Mouse (Mus musculus) common myeloid progenitor, adult 5-6 weeks (primary cell): ENCODE data around the gene Prkg1. TPM values are rescaled to one million over a fixed set of nuclear protein-coding genes. Genes with fewer than 3 reads are reported as not detected.
A peak's percentile ranks its signal among the peaks of the same experiment; 100 is the strongest.

Experiments
- ATAC-seq: replicated peaks from 2 replicates; pipeline ENCODE4 v1.8.0; 2016; ENCODE audit warnings: low read depth, mild to moderate bottlenecking, moderate TSS enrichment, inconsistent platforms; ENCODE audit not compliant: poor library complexity, severe bottlenecking
- total RNA-seq: library from RNA; stranded (forward); fragments of 200-1000, 187-1606 nt; gene quantifications from 2 replicates; pipeline ENCODE4 v1.2.3, GENCODE M21; 2017

The Prkg1 gene
- total RNA-seq, 1 experiment from 2014 or later = 8.5 TPM

DNA sequence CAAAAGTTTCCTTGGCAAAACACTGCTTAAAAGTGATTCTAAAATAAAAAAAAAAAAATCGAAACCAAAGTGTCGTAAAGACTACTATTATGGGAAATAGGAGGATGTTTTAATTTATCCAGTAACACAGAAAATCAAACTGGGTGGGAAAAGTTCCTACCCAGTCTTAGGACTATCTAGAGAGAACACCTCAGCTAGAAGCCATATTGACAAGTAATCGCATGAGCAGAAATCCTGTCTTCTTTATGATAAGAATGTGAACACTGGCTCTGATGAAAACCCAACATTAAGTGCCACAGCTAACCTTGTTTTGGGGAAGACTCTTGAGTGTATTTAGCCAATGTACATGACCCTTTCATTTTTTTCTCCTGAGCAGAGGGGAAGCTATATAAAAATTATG is 667.0 kb downstream of the Prkg1 start:
- ATAC-seq = no peak

DNA sequence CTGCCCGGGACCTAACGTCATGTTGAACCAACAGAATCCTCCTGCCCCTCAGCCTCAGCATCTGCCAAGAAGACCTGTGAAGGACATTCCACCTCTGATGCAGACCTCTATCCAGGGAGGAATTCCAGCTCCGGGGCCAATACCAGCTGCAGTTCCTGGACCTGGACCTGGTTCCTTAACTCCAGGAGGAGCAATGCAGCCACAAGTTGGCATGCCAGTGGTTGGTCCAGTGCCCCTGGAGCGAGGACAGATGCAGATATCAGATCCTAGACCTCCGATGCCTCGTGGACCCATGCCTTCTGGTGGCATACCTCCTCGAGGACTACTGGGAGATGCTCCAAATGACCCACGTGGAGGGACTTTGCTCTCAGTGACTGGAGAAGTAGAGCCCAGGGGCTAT is 681.1 kb downstream of the Prkg1 start:
- ATAC-seq = no peak

GRCm38 (mm10) chr19:31082662-31083429 is 682.0 kb downstream of the Prkg1 start, which contains the start of gene Cstf2t:
Cstf2t (plus strand) TSS chr19:31082837.
- peak; percentile 99 for ATAC-seq

GRCm38 (mm10) chr19:31082226-31082625 is 682.6 kb downstream of the Prkg1 start:
- ATAC-seq = no peak

DNA sequence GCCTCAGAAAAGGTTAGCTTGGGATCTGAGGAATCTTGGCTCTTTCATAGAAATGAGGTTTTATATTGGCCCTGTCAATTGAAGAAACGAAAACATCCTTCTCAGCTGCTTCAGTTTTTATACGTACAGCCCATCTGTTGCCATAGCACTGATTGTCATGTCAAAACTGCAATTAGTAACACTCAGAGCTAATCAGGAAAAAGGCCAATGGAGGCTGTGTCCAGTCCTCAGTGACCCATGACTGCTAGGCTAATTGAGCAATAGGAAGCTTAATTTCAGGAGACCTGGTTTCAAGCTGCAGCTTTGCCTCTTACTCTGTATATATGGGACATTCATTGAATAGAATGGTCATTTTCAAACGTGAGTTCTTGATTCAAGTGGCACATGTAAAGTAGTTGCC is 686.6 kb downstream of the Prkg1 start:
- no peak for ATAC-seq

DNA sequence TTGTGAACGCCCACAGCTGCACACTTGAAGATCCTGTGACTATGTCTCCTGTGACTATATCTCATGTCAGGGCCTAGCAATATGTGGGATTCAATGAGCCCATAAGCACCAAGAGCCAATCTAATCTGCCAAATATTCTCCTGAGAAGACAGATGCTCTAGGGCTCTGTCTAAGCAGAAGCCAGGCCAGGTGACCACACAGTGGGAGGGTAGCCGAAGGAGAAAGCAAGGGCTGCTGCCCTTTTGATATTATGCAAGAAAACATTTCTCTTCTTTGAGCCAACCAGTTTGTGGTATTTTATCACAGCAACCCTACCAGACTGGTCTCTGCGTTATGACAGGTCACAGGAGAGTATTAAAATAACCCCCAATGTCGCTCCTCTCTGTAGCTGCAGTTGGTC is 688.7 kb downstream of the Prkg1 start:
- ATAC-seq = no peak

DNA sequence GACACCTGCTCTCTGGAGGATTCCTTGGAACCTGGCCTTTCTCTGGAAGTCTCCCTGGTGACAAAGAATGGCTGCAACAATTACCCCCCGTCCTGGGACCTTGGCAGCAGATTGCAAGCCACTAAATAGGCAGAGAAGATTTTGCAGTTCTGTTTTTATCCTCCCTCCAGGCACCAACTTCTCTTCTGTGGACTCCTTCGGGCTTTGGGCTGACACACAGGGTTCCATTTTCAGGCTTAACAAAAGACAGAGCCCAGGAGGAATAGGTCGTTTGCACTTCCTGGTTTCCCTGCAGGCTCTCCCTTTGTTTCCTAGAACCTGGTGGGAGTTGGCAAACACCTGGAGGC is 690.1 kb downstream of the Prkg1 start:
- ATAC-seq = no peak

GRCm38 (mm10) chr19:31073959-31074716 is 690.7 kb downstream of the Prkg1 start:
- ATAC-seq = no peak

DNA sequence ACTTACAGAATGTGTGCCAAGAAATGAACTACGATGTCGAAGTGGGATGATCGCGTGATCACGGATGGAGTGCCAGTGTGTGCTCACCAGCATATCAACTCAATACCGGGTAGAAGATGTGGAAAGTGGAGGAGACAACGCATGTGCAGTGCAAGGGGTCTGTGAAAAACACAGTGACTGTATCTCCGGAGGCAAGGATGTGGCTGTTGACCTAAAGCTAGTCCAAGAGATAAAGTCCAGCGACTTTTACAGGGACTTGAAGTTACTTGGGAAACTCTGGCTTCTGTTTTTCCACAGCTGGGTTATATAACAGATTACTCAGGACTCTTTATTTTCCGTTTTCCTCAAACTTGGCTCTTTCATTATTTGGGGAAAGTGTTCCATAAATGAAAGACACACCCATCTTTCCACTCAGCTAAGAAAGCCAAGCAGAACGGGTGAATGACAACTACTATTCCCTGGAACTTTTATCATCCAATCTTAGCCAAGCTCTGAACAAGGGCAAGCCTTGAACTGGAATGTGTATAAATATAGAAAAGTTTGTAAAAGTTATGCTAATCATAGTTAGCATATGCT is 699.5 kb downstream of the Prkg1 start:
- ATAC-seq = no peak

GRCm38 (mm10) chr19:31064740-31065139 is 700.1 kb downstream of the Prkg1 start:
- no peak for ATAC-seq

DNA sequence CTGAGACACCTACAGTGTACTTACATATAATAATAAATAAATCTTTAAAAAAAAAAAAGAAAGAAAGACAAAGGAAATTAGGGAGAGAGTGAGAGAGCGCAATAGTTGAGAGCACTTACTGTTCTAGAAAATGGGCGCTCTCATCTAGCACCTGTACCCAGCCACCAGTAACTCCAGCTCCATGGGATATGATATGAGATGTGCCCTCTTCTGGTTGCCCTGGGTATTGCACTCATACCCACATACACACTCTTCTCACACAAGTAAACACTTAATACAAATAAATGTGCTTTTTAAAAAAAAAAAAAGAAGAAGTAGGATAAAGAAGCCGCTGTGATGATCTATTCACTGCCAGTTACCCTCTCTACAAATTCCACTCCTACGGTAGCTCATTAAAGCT is 718.2 kb downstream of the Prkg1 start:
- ATAC-seq = no peak

GRCm38 (mm10) chr19:31040948-31041847 is 723.6 kb downstream of the Prkg1 start:
- no peak for ATAC-seq

DNA sequence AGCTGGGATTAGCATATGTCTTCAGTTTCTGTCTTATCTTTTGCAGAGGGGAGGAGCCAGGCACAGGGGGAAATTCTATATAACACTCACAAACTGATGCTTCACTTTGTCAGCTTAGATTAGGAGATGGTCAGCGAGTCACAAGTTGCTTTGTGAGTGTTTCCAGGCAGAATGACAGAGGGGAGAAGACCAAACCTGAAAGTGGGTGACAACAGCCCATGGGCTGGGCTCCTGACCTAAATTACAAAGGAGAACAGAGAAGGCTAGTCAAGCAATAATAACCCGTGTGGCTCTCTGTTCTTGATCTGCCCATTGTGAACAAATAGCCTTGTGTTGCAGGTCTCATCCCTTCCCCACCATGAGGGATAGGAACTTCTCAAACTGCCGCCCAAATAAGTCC is 725.9 kb downstream of the Prkg1 start:
- no peak for ATAC-seq

DNA sequence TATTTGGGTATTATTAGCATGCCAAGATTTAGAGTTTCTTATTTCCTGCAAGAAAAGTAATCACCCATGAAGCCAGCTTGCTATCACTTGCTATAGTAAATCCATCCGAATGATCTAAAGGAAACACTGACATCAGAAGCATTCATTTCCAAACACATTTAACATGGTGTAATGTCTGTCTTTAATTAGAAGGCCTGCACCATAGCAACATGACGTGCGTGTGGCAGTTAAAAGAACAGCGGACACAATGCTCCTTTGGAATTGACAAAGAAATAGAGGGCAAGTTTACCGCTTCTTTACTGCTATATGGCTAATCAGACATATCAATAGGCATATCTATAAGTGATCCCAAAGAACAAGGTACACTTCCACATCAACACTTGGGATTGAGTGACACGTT is 733.2 kb downstream of the Prkg1 start:
- ATAC-seq = no peak

GRCm38 (mm10) chr19:31026797-31027196 is 738.0 kb downstream of the Prkg1 start:
- no peak for ATAC-seq

- no peak for ATAC-seq
Observed at GRCm38 (mm10) chr19:31011528-31012133, 753.2 kb downstream of the Prkg1 start.

GRCm38 (mm10) chr19:30998572-30998971 is 766.3 kb downstream of the Prkg1 start:
- ATAC-seq = no peak

DNA sequence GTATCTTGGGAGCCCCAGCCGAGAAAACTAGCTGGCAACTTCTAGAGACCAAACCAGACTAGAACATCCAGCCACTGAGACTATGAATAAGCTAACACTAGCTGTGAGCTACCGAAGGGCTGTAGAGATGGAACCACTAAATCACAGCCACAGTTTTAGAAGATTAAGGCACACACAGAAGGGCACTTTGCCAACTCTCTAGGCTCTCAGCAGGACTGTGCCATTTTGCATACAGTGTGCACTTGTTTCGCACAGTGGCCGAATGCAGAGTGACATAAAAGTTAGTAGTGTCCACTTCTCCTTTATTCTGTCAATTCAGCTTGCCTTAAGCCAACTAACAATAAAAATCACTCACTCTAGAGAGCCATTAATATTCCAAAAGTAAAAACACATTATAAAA is 774.4 kb downstream of the Prkg1 start:
- no peak for ATAC-seq

GRCm38 (mm10) chr19:30982436-30982835 is 782.4 kb downstream of the Prkg1 start:
- ATAC-seq = no peak

DNA sequence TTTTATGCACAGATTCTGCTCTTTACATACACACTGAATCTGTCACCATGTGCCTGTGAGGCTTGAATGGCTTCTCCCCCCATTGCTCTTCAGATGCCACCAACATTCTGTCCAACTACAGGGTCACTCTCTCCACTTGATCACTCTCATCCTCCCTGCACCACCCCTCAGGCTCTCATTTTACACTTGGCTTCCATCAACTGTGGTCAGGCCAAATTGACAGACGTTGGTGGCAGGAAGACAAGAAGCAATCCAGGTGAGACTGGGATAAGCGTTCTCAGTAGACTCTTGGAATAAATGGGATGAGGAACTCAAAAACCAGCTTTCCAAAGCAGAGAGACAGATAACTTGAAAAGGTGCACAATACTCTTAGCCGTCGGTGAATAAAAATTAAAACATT is 786.7 kb downstream of the Prkg1 start:
- ATAC-seq = no peak
